Mouse (Mus musculus) limb, embryonic 10.5 days (tissue): ENCODE data around the gene Cenph. TPM values are rescaled to one million over a fixed set of nuclear protein-coding genes. Genes with fewer than 3 reads are reported as not detected.

Experiments
- DNase-seq: peaks from one replicate; pipeline ENCODE4 v3.0.0-alpha.2; 2017; ENCODE audit warnings: low spot score
- H3K27ac ChIP-seq: fragments of 300-500 bp; sonication (generic); 2 replicates; pipeline ENCODE4 v1.5.1; 2016; ENCODE audit warnings: mild to moderate bottlenecking
- H3K27me3 ChIP-seq: fragments of 300-500 bp; sonication (generic); 2 replicates; pipeline ENCODE4 v1.6.1; 2016; ENCODE audit warnings: low read depth, mild to moderate bottlenecking; ENCODE audit not compliant: poor library complexity, severe bottlenecking
- H3K36me3 ChIP-seq: fragments of 300-500 bp; sonication (generic); 2 replicates; pipeline ENCODE4 v1.6.1; 2016; ENCODE audit warnings: mild to moderate bottlenecking, moderate library complexity
- H3K4me1 ChIP-seq: fragments of 300-500 bp; sonication (generic); 2 replicates; pipeline ENCODE4 v1.6.1; 2016
- H3K4me3 ChIP-seq: fragments of 300-500 bp; sonication (generic); 2 replicates; pipeline ENCODE4 v1.5.1; 2016; ENCODE audit warnings: mild to moderate bottlenecking, moderate library complexity
- H3K9me3 ChIP-seq: fragments of 300-500 bp; sonication (generic); replicated peaks from 2 replicates; pipeline ENCODE4 v1.6.1; 2016; ENCODE audit warnings: mild to moderate bottlenecking
- WGBS: fragments of 180-500 bp; shearing (Covaris S2); methylation state at CpG from one replicate; pipeline ENCODE4 v1.1.7; 2016; 5-methylcytosine and 5-hydroxymethylcytosine counted together
- polyA plus RNA-seq: library from polyadenylated mRNA; unstranded; fragments of >200 nt; fragmentation: Nextera tagmentation; extraction: Ambion mirVana; gene quantifications from 2 replicates; pipeline ENCODE4 v1.2.1, GENCODE M21; 2016

The Cenph gene
- polyA plus RNA-seq, 1 experiment from 2014 or later: 72.3 TPM

- H3K4me3 ChIP-seq: no peak overlapping the region
- no peak overlapping the region for H3K27ac ChIP-seq
- no peaks in the 10 kb centered on the region for H3K27me3 ChIP-seq
- no peak for DNase-seq
- peaks cover 71% of the 10 kb centered on the region for H3K36me3 ChIP-seq
- H3K9me3 ChIP-seq: no peaks in the 10 kb centered on the region
- H3K4me1 ChIP-seq: peaks cover 10% of the 10 kb centered on the region
- 73% methylated on average over 6 of the region's 6 CpGs for WGBS
Measured at GRCm38 (mm10) chr13:100776710-100777109, 1.0 kb upstream of the Cenph start.

GRCm38 (mm10) chr13:100776056-100776419 lies 339 bp upstream of the Cenph start:
- no peak for DNase-seq
- WGBS: 24% methylated on average over 8 of the region's 8 CpGs

GRCm38 (mm10) chr13:100774704-100775103 lies 995 bp downstream of the Cenph start:
- Histone ChIP-seq H3K36me3 (peaks cover 71% of the 10 kb centered on the region), H3K27ac (no peak overlapping the region), H3K9me3 (no peaks in the 10 kb centered on the region), H3K27me3 (no peaks in the 10 kb centered on the region), H3K4me3 (peak overlapping the region; percentile 87), H3K4me1 (peaks cover 10% of the 10 kb centered on the region)
- DNase-seq: no peak

More at GRCm38 (mm10) chr13:100776056-100776419, 339 bp upstream of the Cenph start:
- Histone ChIP-seq H3K9me3 (no peaks in the 10 kb centered on the region), H3K4me1 (peaks cover 10% of the 10 kb centered on the region), H3K27me3 (no peaks in the 10 kb centered on the region), H3K27ac (peak overlapping the region; percentile 90; the same call in 1 of the 2 replicates), H3K4me3 (peak overlapping the region; percentile 87), H3K36me3 (peaks cover 71% of the 10 kb centered on the region)

GRCm38 (mm10) chr13:100755329-100755728 lies 20.4 kb downstream of the Cenph start:
- no peak overlapping the region for H3K27ac ChIP-seq
- no peaks in the 10 kb centered on the region for H3K4me1 ChIP-seq
- H3K4me3 ChIP-seq: no peak overlapping the region
- H3K9me3 ChIP-seq: no peaks in the 10 kb centered on the region
- WGBS: 93% methylated on average over 2 of the region's 2 CpGs
- DNase-seq: no peak
- no peaks in the 10 kb centered on the region for H3K27me3 ChIP-seq
- H3K36me3 ChIP-seq: peaks cover 23% of the 10 kb centered on the region

GRCm38 (mm10) chr13:100754186-100754585 lies 21.5 kb downstream of the Cenph start:
- DNase-seq: no peak
- Histone ChIP-seq H3K27ac (no peak overlapping the region), H3K4me3 (no peak overlapping the region), H3K4me1 (no peaks in the 10 kb centered on the region), H3K36me3 (peaks cover 11% of the 10 kb centered on the region), H3K27me3 (no peaks in the 10 kb centered on the region), H3K9me3 (no peaks in the 10 kb centered on the region)
- WGBS: 72% methylated on average over 4 of the region's 4 CpGs

- no peak for DNase-seq
- Histone ChIP-seq H3K9me3 (no peaks in the 10 kb centered on the region), H3K27ac (no peak overlapping the region), H3K27me3 (no peaks in the 10 kb centered on the region), H3K4me1 (no peaks in the 10 kb centered on the region), H3K4me3 (no peak overlapping the region), H3K36me3 (0 out of 2 replicates have a peak, but pooled peaks cover 2% of the 10 kb centered on the region)
- WGBS: 89% methylated on average over 6 of the region's 6 CpGs
Measured at GRCm38 (mm10) chr13:100753011-100753410, 22.7 kb downstream of the Cenph start.

GRCm38 (mm10) chr13:100752529-100752928 lies 23.2 kb downstream of the Cenph start:
- no peaks in the 10 kb centered on the region for H3K9me3 ChIP-seq
- 89% methylated on average over 8 of the region's 8 CpGs for WGBS
- H3K27me3 ChIP-seq: no peaks in the 10 kb centered on the region
- DNase-seq: no peak
- H3K4me3 ChIP-seq: no peak overlapping the region
- H3K4me1 ChIP-seq: no peaks in the 10 kb centered on the region
- no peak overlapping the region for H3K27ac ChIP-seq
- H3K36me3 ChIP-seq: no peaks in the 10 kb centered on the region

GRCm38 (mm10) chr13:100751402-100751801 lies 24.3 kb downstream of the Cenph start:
- 85% methylated on average over 3 of the region's 3 CpGs for WGBS

GRCm38 (mm10) chr13:100750799-100751198 lies 24.9 kb downstream of the Cenph start:
- no peaks in the 10 kb centered on the region for H3K36me3 ChIP-seq
- 83% methylated on average over 5 of the region's 5 CpGs for WGBS
- H3K9me3 ChIP-seq: no peaks in the 10 kb centered on the region
- H3K4me3 ChIP-seq: no peak overlapping the region
- H3K4me1 ChIP-seq: no peaks in the 10 kb centered on the region
- no peaks in the 10 kb centered on the region for H3K27me3 ChIP-seq
- DNase-seq: no peak
- H3K27ac ChIP-seq: no peak overlapping the region

More at GRCm38 (mm10) chr13:100751402-100751801, 24.3 kb downstream of the Cenph start:
- Histone ChIP-seq H3K4me3 (no peak overlapping the region), H3K4me1 (no peaks in the 10 kb centered on the region), H3K27me3 (no peaks in the 10 kb centered on the region), H3K36me3 (no peaks in the 10 kb centered on the region), H3K27ac (no peak overlapping the region), H3K9me3 (no peaks in the 10 kb centered on the region)
- DNase-seq: no peak

- Histone ChIP-seq H3K4me3 (no peak overlapping the region), H3K36me3 (no peaks in the 10 kb centered on the region), H3K4me1 (peaks cover 7% of the 10 kb centered on the region), H3K27me3 (no peaks in the 10 kb centered on the region), H3K9me3 (no peaks in the 10 kb centered on the region), H3K27ac (no peak overlapping the region)
- no peak for DNase-seq
- WGBS: 49% methylated on average over 8 of the region's 8 CpGs
Measured at GRCm38 (mm10) chr13:100748638-100749037, 27.1 kb downstream of the Cenph start.

GRCm38 (mm10) chr13:100746090-100746489 lies 29.6 kb downstream of the Cenph start:
- Histone ChIP-seq H3K27ac (no peak overlapping the region), H3K9me3 (no peaks in the 10 kb centered on the region), H3K27me3 (no peaks in the 10 kb centered on the region), H3K36me3 (no peaks in the 10 kb centered on the region), H3K4me3 (no peak overlapping the region), H3K4me1 (peaks cover 12% of the 10 kb centered on the region)
- no peak for DNase-seq
- WGBS: 85% methylated on average over 3 of the region's 3 CpGs

GRCm38 (mm10) chr13:100744036-100744744 lies 31.5 kb downstream of the Cenph start, which contains the start of gene Mrps36:
TSS of gene Mrps36 (minus strand) at chr13:100744659.
- Histone ChIP-seq H3K9me3 (no peaks in the 10 kb centered on the region), H3K27ac (peak within 1 kb of the TSS; percentile 94), H3K4me1 (peaks cover 12% of the 10 kb centered on the region), H3K4me3 (peak within 1 kb of the TSS; percentile 74), H3K36me3 (0 out of 2 replicates have a peak, but pooled peaks cover 2% of the 10 kb centered on the region), H3K27me3 (no peaks in the 10 kb centered on the region)
- under 1% methylated on average over 52 of the region's 52 CpGs for WGBS
- peak; percentile 92 for DNase-seq

- Histone ChIP-seq H3K27ac (peak overlapping the region; percentile 94), H3K36me3 (peaks cover 6% of the 10 kb centered on the region), H3K27me3 (no peaks in the 10 kb centered on the region), H3K9me3 (no peaks in the 10 kb centered on the region), H3K4me3 (peak overlapping the region; percentile 74), H3K4me1 (peaks cover 12% of the 10 kb centered on the region)
- DNase-seq: no peak
- 71% methylated on average over 11 of the region's 11 CpGs for WGBS
Measured at GRCm38 (mm10) chr13:100743346-100744035, 32.2 kb downstream of the Cenph start.
